Mouse (Mus musculus) kidney, adult 2 months (tissue): ENCODE results near the gene Ppp2r1a.

ENCODE experiments used
- CTCF ChIP-seq: fragments of 200-500 bp; conservative IDR thresholded peaks from 2 replicates; pipeline ENCODE4 v1.5.1; 2011; ENCODE audit warnings: low read depth, mild to moderate bottlenecking, control low read depth, low read length, moderate library complexity, mixed read lengths; ENCODE audit not compliant: insufficient read depth, insufficient read length
- POLR2A ChIP-seq: fragments of 200-500 bp; IDR thresholded peaks from one replicate; pipeline ENCODE4 v1.6.1; 2011; ENCODE audit warnings: low read depth, low read length, control low read depth

GRCm38 (mm10) chr17:20966681-20967080 lies 21.6 kb downstream of the Ppp2r1a start:
- TF ChIP-seq CTCF = no peak
- no peak for TF ChIP-seq POLR2A
